Mouse (Mus musculus): ENCODE measurements around the gene Fasl.

GRCm38 (mm10) chr1:161746542-161747302 lies 41.6 kb downstream of the Fasl start:
- TF ChIP-seq CTCF (IDR thresholded peaks at IDR 0.05; ENCODE audit: control insufficient read depth, insufficient read depth, insufficient replicate concordance, low read depth, low read length) (no peak), POLR2A (IDR thresholded peaks at IDR 0.05; ENCODE audit: control insufficient read depth, low read depth, low read length) (no peak)

All from testis, adult 2 months (tissue).